Mouse (Mus musculus) ES-E14 (cell line): ENCODE measurements around the gene Gm17622. TPM values are rescaled to one million over a fixed set of nuclear protein-coding genes. Genes with fewer than 3 reads are reported as not detected.

Source experiments
- DNase-seq: peaks from one replicate; pipeline ENCODE4 v3.0.0-alpha.2; 2013; ENCODE audit warnings: low read depth, low spot score
- H3K27ac ChIP-seq: 2 replicates; pipeline ENCODE4 v1.5.1; 2012; ENCODE audit warnings: low read depth, mild to moderate bottlenecking, low read length, moderate library complexity, mixed read lengths; ENCODE audit not compliant: poor library complexity, insufficient read depth, severe bottlenecking
- H3K36me3 ChIP-seq: 2 replicates; pipeline ENCODE4 v1.6.1; 2012; ENCODE audit warnings: mild to moderate bottlenecking, low read length, moderate library complexity, mixed read lengths; ENCODE audit not compliant: control insufficient read depth, poor library complexity, insufficient read depth, severe bottlenecking
- H3K4me1 ChIP-seq, 2 experiments: fragments of 150-350 bp in 1 of 2; sonication (generic) in 1 of 2; 2 replicates each; pipeline ENCODE4 v1.6.1; 2012; ENCODE audit warnings: low read length in 2 of 2, mild to moderate bottlenecking in 1 of 2, mixed read lengths in 1 of 2; ENCODE audit not compliant: control insufficient read depth in 2 of 2, insufficient read depth in 2 of 2, poor library complexity in 1 of 2
- H3K4me3 ChIP-seq, 2 experiments: fragments of 150-350 bp in 1 of 2; sonication (generic) in 1 of 2; 2 replicates each; pipeline ENCODE4 v1.5.1; 2012; ENCODE audit warnings: low read length in 2 of 2, low read depth in 1 of 2, mild to moderate bottlenecking in 1 of 2, mixed read lengths in 1 of 2; ENCODE audit not compliant: insufficient read depth in 1 of 2, poor library complexity in 1 of 2, severe bottlenecking in 1 of 2
- H3K9ac ChIP-seq: 2 replicates; pipeline ENCODE4 v1.6.1; 2012; ENCODE audit warnings: low read depth, mild to moderate bottlenecking, low read length, mixed read lengths; ENCODE audit not compliant: poor library complexity, insufficient read depth, severe bottlenecking
- H3K9me3 ChIP-seq: fragments of 150-350 bp; sonication (generic); 2 replicates; pipeline ENCODE4 v1.6.1; 2012; ENCODE audit warnings: low read depth, mild to moderate bottlenecking, low read length; ENCODE audit not compliant: control insufficient read depth, insufficient read depth
- CHD2 ChIP-seq: IDR thresholded peaks from 2 replicates; pipeline ENCODE4 v1.6.1; 2014; ENCODE audit warnings: mild to moderate bottlenecking, low read depth, low read length, inconsistent platforms
- HCFC1 ChIP-seq: IDR thresholded peaks from 2 replicates; pipeline ENCODE4 v1.6.1; 2012; ENCODE audit warnings: low read length, inconsistent platforms, borderline replicate concordance; ENCODE audit not compliant: insufficient read depth
- MAFK ChIP-seq: IDR thresholded peaks from 2 replicates; pipeline ENCODE4 v1.6.1; 2014; ENCODE audit warnings: mild to moderate bottlenecking, low read depth, low read length, inconsistent platforms; ENCODE audit not compliant: insufficient read depth
- ZC3H11A ChIP-seq: IDR thresholded peaks from 2 replicates; pipeline ENCODE4 v1.6.1; 2012; ENCODE audit warnings: low read depth, mild to moderate bottlenecking, inconsistent platforms, low read length, borderline replicate concordance
- ZNF384 ChIP-seq: IDR thresholded peaks from 2 replicates; pipeline ENCODE4 v1.6.1; 2012; ENCODE audit warnings: low read depth, low read length, inconsistent platforms
- in situ Hi-C, 2 experiments: fragments of 600-800 bp; cut with MboI; formaldehyde crosslinking; loops; one replicate each; pipeline ENCODE4 v1.15.1; 2025; ENCODE audit warnings: low sequenced_read_pairs in 2 of 2, inconsistent platforms in 1 of 2; ENCODE audit not compliant: unreplicated experiment in 2 of 2
- total RNA-seq: library from RNA; depleted of rRNA; stranded (reverse); fragments of 300-350 nt; gene quantifications from 2 replicates; pipeline ENCODE4 v1.2.3, GENCODE M21; 2012

Gm17622 gene
- total RNA-seq, 1 experiment, result not detected

GRCm38 (mm10) chr13:96452621-96453020, 37.9 kb upstream of the Gm17622 start:
- no peaks in the 10 kb centered on the region for H3K4me1 ChIP-seq
- no peak overlapping the region for H3K27ac ChIP-seq
- H3K36me3 ChIP-seq, result no peaks in the 10 kb centered on the region
- no peak overlapping the region for H3K9ac ChIP-seq
- H3K9me3 ChIP-seq, result no peaks in the 10 kb centered on the region
- in situ Hi-C loops, result no loop called here
- no peak overlapping the region for H3K4me3 ChIP-seq
- DNase-seq, result no peak
- TF ChIP-seq CHD2, result no peak
- no peak for TF ChIP-seq HCFC1
- TF ChIP-seq MAFK, result no peak
- TF ChIP-seq ZC3H11A, result no peak

GRCm38 (mm10) chr13:96454288-96454687, 36.2 kb upstream of the Gm17622 start:
- no peaks in the 10 kb centered on the region for H3K9me3 ChIP-seq
- DNase-seq, result no peak
- in situ Hi-C loops, result no loop called here

GRCm38 (mm10) chr13:96457566-96457965, 33.0 kb upstream of the Gm17622 start:
- H3K36me3 ChIP-seq, result no peaks in the 10 kb centered on the region
- H3K9ac ChIP-seq, result no peak overlapping the region
- H3K27ac ChIP-seq, result no peak overlapping the region
- no peak overlapping the region for H3K4me3 ChIP-seq
- in situ Hi-C loops, result no loop called here
- no peaks in the 10 kb centered on the region for H3K4me1 ChIP-seq
- TF ChIP-seq ZC3H11A (no peak), MAFK (no peak), ZNF384 (no peak), CHD2 (no peak), HCFC1 (no peak)
- no peaks in the 10 kb centered on the region for H3K9me3 ChIP-seq
- DNase-seq, result no peak

More at GRCm38 (mm10) chr13:96454288-96454687, 36.2 kb upstream of the Gm17622 start:
- no peaks in the 10 kb centered on the region for H3K4me1 ChIP-seq
- no peak overlapping the region for H3K4me3 ChIP-seq
- TF ChIP-seq HCFC1, result no peak
- TF ChIP-seq ZC3H11A, result no peak
- no peak for TF ChIP-seq MAFK
- TF ChIP-seq ZNF384, result no peak
- no peak for TF ChIP-seq CHD2
- no peaks in the 10 kb centered on the region for H3K36me3 ChIP-seq
- no peak overlapping the region for H3K9ac ChIP-seq
- no peak overlapping the region for H3K27ac ChIP-seq

GRCm38 (mm10) chr13:96458018-96458417, 32.5 kb upstream of the Gm17622 start:
- no peaks in the 10 kb centered on the region for H3K9me3 ChIP-seq
- no peak for TF ChIP-seq ZNF384
- TF ChIP-seq MAFK, result no peak
- TF ChIP-seq ZC3H11A, result no peak
- no peak for TF ChIP-seq CHD2
- TF ChIP-seq HCFC1, result no peak
- H3K4me1 ChIP-seq, result no peaks in the 10 kb centered on the region
- no peak overlapping the region for H3K9ac ChIP-seq
- no peak for DNase-seq
- no peak overlapping the region for H3K4me3 ChIP-seq
- no peaks in the 10 kb centered on the region for H3K36me3 ChIP-seq
- in situ Hi-C loops, result no loop called here
- H3K27ac ChIP-seq, result no peak overlapping the region

GRCm38 (mm10) chr13:96458606-96459005, 31.9 kb upstream of the Gm17622 start:
- in situ Hi-C loops, result no loop called here
- no peak for DNase-seq
- no peaks in the 10 kb centered on the region for H3K36me3 ChIP-seq
- no peak overlapping the region for H3K4me3 ChIP-seq
- TF ChIP-seq HCFC1 (no peak), CHD2 (no peak), ZC3H11A (no peak), MAFK (no peak), ZNF384 (no peak)
- H3K27ac ChIP-seq, result no peak overlapping the region
- no peaks in the 10 kb centered on the region for H3K4me1 ChIP-seq
- no peak overlapping the region for H3K9ac ChIP-seq
- H3K9me3 ChIP-seq, result no peaks in the 10 kb centered on the region
